Mouse (Mus musculus) right cerebral cortex, postnatal 25 days (tissue): Measurements from ENCODE around the gene Tbcel.

Experiments
- DNase-seq: peaks from one replicate; pipeline ENCODE4 v3.0.0; 2022

Tbcel gene

DNA sequence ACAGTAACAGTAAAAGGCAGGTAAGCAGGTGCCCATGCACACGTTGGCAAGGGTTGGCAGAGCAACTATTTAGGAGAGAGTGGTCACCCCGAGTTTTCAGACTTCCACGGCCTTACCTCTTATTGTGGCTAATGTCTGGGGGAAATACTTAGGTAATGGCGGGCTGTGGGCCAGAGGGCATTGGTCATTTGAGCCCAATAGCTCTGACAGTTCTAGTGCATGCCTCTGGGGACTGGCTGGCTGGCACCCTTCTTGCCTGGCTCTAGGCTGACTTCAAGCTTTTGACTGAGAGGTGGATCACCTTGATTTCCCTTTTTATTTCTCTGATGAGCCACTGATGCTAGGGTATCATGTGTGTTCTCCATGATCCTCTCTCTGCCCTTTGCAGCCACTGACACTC is 129.5 kb downstream of the Tbcel start:
- no peak for DNase-seq

DNA sequence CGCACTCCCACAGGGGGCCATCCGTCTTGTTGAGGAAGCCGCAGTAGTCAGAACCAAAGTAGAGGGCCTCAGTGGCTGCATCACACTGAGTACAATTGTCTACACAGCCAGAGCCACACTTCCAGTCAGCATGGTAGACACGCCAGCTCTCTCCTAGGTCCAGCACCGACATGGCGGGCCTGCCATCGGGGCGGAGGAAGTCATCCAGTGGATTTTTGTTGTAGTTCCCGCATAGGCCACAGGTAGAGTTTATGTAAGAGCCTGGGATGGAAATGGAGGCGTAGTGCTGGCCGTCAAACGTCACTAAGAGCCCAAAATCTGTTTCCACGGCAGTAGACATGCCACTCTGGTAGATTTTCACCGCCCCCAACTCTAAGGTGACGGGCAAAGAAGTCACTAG is 130.0 kb downstream of the Tbcel start:
- DNase-seq, result no peak

DNA sequence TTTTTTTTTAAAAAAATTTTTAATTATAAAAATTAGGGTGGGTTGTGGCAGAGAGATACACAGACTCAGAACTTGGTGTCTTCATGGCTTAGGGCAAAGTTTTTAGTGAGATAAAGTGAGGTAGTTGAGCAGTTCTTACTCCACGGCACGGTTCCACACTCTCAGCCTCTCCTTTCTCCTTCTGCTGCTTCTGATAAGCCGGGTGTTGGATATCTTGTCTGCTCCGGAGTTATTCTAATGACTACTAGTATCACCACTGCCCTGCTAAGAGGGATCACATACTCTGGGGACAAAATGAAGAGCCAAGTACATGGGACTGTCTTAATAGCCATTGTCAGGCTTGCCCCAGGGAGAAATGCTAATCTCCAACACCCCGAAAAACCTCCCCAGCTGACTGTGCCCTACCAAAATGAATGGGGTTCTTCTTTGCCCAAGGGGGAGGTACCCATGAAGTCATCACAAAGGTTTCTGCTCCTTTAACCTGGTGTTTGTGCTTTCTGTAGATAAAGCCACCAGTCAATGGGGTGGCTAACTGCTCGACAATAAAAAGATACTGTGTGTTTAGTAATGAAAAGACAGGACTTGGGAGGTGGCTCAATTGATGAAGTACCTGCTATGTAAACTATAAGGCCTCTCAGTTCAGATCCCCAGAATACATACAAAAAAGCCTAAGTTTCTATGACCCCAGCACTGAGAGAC is 135.8 kb downstream of the Tbcel start:
- DNase-seq, result no peak
